Mouse (Mus musculus) G1E (cell line): ENCODE results near the gene Fam169b.

ENCODE experiments used
- CTCF ChIP-seq: IDR thresholded peaks from 2 replicates; pipeline ENCODE4 v1.5.1; 2012; ENCODE audit warnings: low read depth, low read length, inconsistent platforms, mixed read lengths
- GATA1 ChIP-seq: IDR thresholded peaks from 2 replicates; pipeline ENCODE4 v1.6.1; 2012; ENCODE audit warnings: borderline replicate concordance, low read length, inconsistent platforms, mixed read lengths
- POLR2AphosphoS5 ChIP-seq: IDR thresholded peaks from 2 replicates; pipeline ENCODE4 v1.6.1; 2012; ENCODE audit warnings: low read depth, low read length, inconsistent platforms; ENCODE audit not compliant: insufficient replicate concordance

- TF ChIP-seq POLR2AphosphoS5 = no peak
- no peak for TF ChIP-seq CTCF
- no peak for TF ChIP-seq GATA1
These were observed 40.6 kb downstream of the Fam169b start for GRCm38 (mm10) chr7:68314286-68314685.
